Mouse (Mus musculus) thymus, postnatal 0 days (tissue): Measurements from ENCODE around the gene Eif2b1. TPM values are rescaled to one million over a fixed set of nuclear protein-coding genes. Genes with fewer than 3 reads are reported as not detected.

Experiments
- polyA plus RNA-seq: library from polyadenylated mRNA; unstranded; fragments of >200 nt; fragmentation: Nextera tagmentation; extraction: Ambion mirVana; gene quantifications from 2 replicates; pipeline ENCODE4 v1.2.1, GENCODE M21; 2015

The Eif2b1 gene
- polyA plus RNA-seq, 1 experiment from 2014 or later = 69.5 TPM

Other genes with a start within 250 kb of the Eif2b1 start
- 86.3 and 118 TPM in 2 replicates for gene Cdk2ap1, start 216.0 kb downstream of the Eif2b1 start, polyA plus RNA-seq
- 76.5 and 90.9 TPM in 2 replicates for gene Sbno1, start 153.1 kb downstream of the Eif2b1 start, polyA plus RNA-seq
- gene Kmt5a, start 139.2 kb downstream of the Eif2b1 start, polyA plus RNA-seq = 47.9 and 50.8 TPM in 2 replicates
- gene Rilpl2, start 100.8 kb downstream of the Eif2b1 start, polyA plus RNA-seq = 39.5 and 40.2 TPM in 2 replicates
- 17.5 and 17.8 TPM in 2 replicates for gene Snrnp35, start 96.0 kb downstream of the Eif2b1 start, polyA plus RNA-seq
- gene Rilpl1, start 47.7 kb downstream of the Eif2b1 start, polyA plus RNA-seq = 4.6 and 4.8 TPM in 2 replicates
- gene Tmed2, start 38.4 kb downstream of the Eif2b1 start, polyA plus RNA-seq = 489 and 490 TPM in 2 replicates
- gene Ddx55, start 26.3 kb downstream of the Eif2b1 start, polyA plus RNA-seq = 16.5 and 19.7 TPM in 2 replicates
- 43.8 and 50.2 TPM in 2 replicates for gene Gtf2h3, start within 50 bp of the Eif2b1 start, polyA plus RNA-seq
- gene Atp6v0a2, start 49.4 kb upstream of the Eif2b1 start, polyA plus RNA-seq = 50.4 and 53.0 TPM in 2 replicates
- gene Dnah10, start 146.0 kb upstream of the Eif2b1 start, polyA plus RNA-seq = 0.03 and 0.04 TPM in 2 replicates